Mouse (Mus musculus) thymus, adult 2 months (tissue): ENCODE measurements around the gene Ppp1r21. TPM values are rescaled to one million over a fixed set of nuclear protein-coding genes. Genes with fewer than 3 reads are reported as not detected.

Source experiments
- DNase-seq: peaks from one replicate; pipeline ENCODE4 v3.0.0; 2021
- H3K27ac ChIP-seq: fragments of 200-500 bp; 2 replicates; pipeline ENCODE4 v1.5.1; 2012; ENCODE audit warnings: low read length, control low read depth; ENCODE audit not compliant: control insufficient read depth, insufficient read depth
- H3K27me3 ChIP-seq: fragments of 200-500 bp; 2 replicates; pipeline ENCODE4 v1.6.1; 2012; ENCODE audit warnings: mild to moderate bottlenecking, low read length, moderate library complexity, mixed read lengths; ENCODE audit not compliant: control insufficient read depth, insufficient read depth
- H3K36me3 ChIP-seq: fragments of 200-500 bp; 2 replicates; pipeline ENCODE4 v1.6.1; 2012; ENCODE audit warnings: mild to moderate bottlenecking, low read length, moderate library complexity; ENCODE audit not compliant: control insufficient read depth, insufficient read depth
- H3K4me1 ChIP-seq: fragments of 200-500 bp; replicated peaks from 2 replicates; pipeline ENCODE4 v1.6.1; 2012; ENCODE audit warnings: low read length; ENCODE audit not compliant: control insufficient read depth, insufficient read depth
- H3K4me3 ChIP-seq: fragments of 200-500 bp; 2 replicates; pipeline ENCODE4 v1.5.1; 2012; ENCODE audit warnings: mild to moderate bottlenecking, low read length, control low read depth, moderate library complexity; ENCODE audit not compliant: control insufficient read depth, insufficient read depth
- CTCF ChIP-seq: fragments of 200-500 bp; IDR thresholded peaks from 2 replicates; pipeline ENCODE4 v1.5.1; 2012; ENCODE audit warnings: mild to moderate bottlenecking, control low read depth, low read length, moderate library complexity, borderline replicate concordance; ENCODE audit not compliant: control insufficient read depth, poor library complexity, insufficient read depth; ENCODE audit errors: extremely low read depth
- POLR2A ChIP-seq: fragments of 200-500 bp; IDR thresholded peaks from 2 replicates; pipeline ENCODE4 v1.6.1; 2012; ENCODE audit warnings: mild to moderate bottlenecking, low read length, control low read depth, moderate library complexity; ENCODE audit not compliant: control insufficient read depth, poor library complexity, insufficient read depth; ENCODE audit errors: extremely low read depth
- WGBS: fragments of 180-500 bp; shearing (Covaris S2); methylation state at CpG from one replicate; pipeline ENCODE4 v1.1.7; 2018; 5-methylcytosine and 5-hydroxymethylcytosine counted together
- polyA plus RNA-seq: library from polyadenylated mRNA; depleted of rRNA; stranded (reverse); fragments of >200 nt; gene quantifications from 2 replicates; pipeline ENCODE4 v1.2.3, GENCODE M21; 2012

The Ppp1r21 gene
- polyA plus RNA-seq, 1 experiment: 40.9 TPM

DNA sequence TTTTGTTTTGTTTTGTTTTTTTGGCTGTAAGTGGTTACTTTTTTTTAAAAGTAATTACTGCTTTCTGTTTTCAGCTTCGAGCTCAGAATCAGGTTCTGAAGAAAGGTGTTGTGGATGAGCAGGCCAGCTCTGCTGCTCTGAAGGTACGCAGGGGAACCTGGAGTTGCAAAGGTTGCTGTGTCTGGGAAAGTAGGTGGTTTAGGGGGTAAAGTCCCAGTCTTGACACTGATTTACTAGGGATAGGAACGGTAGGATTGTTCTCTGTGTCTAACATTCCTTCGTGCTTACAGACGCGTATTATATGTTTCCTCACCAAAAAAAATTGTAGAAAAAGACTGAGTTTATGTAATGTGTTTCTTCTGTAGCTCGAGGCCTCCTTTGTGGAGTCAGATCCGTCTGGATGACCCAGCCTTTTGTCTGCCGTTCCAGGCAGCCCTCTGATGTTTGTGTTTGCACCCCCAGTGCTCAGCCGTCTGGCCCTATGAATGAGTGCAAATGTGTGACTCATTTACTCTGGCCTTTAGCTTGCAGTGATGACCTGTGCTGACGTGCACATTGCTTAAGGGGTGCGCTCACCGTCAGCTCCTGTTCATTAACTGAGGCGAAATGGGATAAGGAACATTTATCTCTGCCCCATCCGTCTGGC is 13.0 kb downstream of the Ppp1r21 start:
- DNase-seq: no peak
- H3K36me3 ChIP-seq: peaks cover 20% of the 10 kb centered on the region
- H3K4me1 ChIP-seq: peaks cover 12% of the 10 kb centered on the region
- no peak overlapping the region for H3K4me3 ChIP-seq
- H3K27me3 ChIP-seq: no peaks in the 10 kb centered on the region
- TF ChIP-seq POLR2A (no peak), CTCF (no peak)
- WGBS: 95% methylated on average over 15 of the region's 15 CpGs
- no peak overlapping the region for H3K27ac ChIP-seq

- H3K4me1 ChIP-seq: peaks cover 8% of the 10 kb centered on the region
- DNase-seq: no peak
- H3K36me3 ChIP-seq: peaks cover 20% of the 10 kb centered on the region
- no peak for TF ChIP-seq POLR2A
- no peak for TF ChIP-seq CTCF
- 93% methylated on average over 3 of the region's 3 CpGs for WGBS
- no peaks in the 10 kb centered on the region for H3K27me3 ChIP-seq
- no peak overlapping the region for H3K27ac ChIP-seq
- H3K4me3 ChIP-seq: no peak overlapping the region
Measured at GRCm38 (mm10) chr17:88543417-88543782, 13.5 kb downstream of the Ppp1r21 start.

GRCm38 (mm10) chr17:88545217-88545784 is 15.4 kb downstream of the Ppp1r21 start:
- Histone ChIP-seq H3K27ac (no peak overlapping the region), H3K4me1 (0 out of 2 replicates have a peak, but pooled peaks cover 1% of the 10 kb centered on the region), H3K36me3 (peaks cover 28% of the 10 kb centered on the region), H3K4me3 (no peak overlapping the region), H3K27me3 (no peaks in the 10 kb centered on the region)
- no peak for DNase-seq
- 93% methylated on average over 15 of the region's 15 CpGs for WGBS
- no peak for TF ChIP-seq POLR2A
- no peak for TF ChIP-seq CTCF

GRCm38 (mm10) chr17:88546745-88547144 is 16.8 kb downstream of the Ppp1r21 start:
- TF ChIP-seq POLR2A (no peak), CTCF (no peak)
- Histone ChIP-seq H3K36me3 (peaks cover 28% of the 10 kb centered on the region), H3K27ac (no peak overlapping the region), H3K4me1 (peaks cover 12% of the 10 kb centered on the region), H3K4me3 (no peak overlapping the region), H3K27me3 (no peaks in the 10 kb centered on the region)
- 97% methylated on average over 4 of the region's 4 CpGs for WGBS
- DNase-seq: no peak

DNA sequence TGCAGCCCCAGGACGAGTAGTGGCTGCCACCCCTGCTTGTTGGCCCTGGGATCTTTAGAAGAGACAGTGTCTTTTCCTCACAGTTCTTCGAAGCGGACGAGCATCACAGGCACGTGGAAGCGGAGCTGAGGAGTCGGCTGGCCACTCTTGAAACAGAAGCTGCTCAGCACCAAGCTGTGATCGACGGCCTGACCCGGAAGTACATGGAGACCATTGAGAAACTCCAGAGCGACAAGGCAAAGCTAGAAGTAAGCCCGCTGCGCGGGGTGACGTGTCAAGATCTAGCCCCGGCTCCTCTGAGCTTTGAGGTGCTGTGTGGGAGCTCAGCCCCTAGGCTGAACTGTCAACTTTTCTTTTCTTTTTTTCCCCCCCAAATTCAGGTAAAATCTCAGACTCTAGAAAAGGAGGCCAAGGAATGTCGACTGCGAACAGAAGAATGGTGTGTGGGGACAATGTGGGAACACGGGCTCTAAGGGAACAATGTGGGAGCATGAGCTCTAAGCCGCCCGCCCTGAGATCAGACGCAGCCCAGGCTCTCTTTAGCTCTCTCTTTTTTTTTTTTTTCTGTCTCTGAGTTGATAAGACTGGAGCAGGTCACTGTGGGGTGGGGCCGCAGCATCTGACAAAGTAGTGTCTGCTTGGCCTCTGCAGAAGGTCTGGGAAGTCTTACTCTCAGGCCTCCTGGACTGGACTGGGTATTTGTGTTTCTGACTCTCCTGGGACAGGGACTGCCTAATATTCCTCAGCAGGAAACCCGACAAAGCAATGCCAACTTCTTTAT is 19.7 kb downstream of the Ppp1r21 start:
- no peak for DNase-seq
- Histone ChIP-seq H3K27me3 (no peaks in the 10 kb centered on the region), H3K36me3 (peaks cover 22% of the 10 kb centered on the region), H3K4me1 (peaks cover 36% of the 10 kb centered on the region), H3K4me3 (no peak overlapping the region), H3K27ac (no peak overlapping the region)
- TF ChIP-seq CTCF (no peak), POLR2A (no peak)
- 94% methylated on average over 24 of the region's 24 CpGs for whole genome bisulfite sequencing

GRCm38 (mm10) chr17:88550351-88550750 is 20.4 kb downstream of the Ppp1r21 start:
- no peaks in the 10 kb centered on the region for H3K27me3 ChIP-seq
- H3K36me3 ChIP-seq: peaks cover 22% of the 10 kb centered on the region
- H3K4me1 ChIP-seq: peaks cover 36% of the 10 kb centered on the region
- H3K27ac ChIP-seq: no peak overlapping the region
- TF ChIP-seq CTCF: no peak
- no peak for TF ChIP-seq POLR2A
- H3K4me3 ChIP-seq: no peak overlapping the region
- DNase-seq: no peak
- 87% methylated on average over 5 of the region's 5 CpGs for WGBS
